Mouse (Mus musculus): Measurements from ENCODE around the gene Fbxo8. TPM values are rescaled to one million over a fixed set of nuclear protein-coding genes. Genes with fewer than 3 reads are reported as not detected.

The Fbxo8 gene
- polyA plus RNA-seq, 1 experiment: 17.6 TPM

DNA sequence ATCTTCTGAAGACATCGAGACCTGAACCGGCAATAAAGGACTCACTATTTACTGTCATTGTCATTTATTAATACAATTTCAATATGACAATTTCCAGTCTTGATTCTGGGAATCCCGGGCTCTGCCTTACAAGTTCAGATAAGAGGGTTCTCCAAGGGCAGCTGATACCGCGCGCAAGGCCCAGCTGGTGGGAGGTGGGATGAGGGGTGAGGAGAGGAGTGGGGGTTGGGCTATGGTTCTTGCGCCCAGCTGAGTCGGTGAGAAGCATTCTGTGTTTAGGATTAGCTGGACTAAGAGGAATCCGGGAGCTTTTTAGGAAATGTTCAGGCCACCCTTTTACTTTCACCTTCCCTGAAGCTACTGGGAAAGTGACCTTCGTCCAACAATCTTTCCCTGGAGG, 69.8 kb downstream of the Fbxo8 start:
- WGBS: 27% methylated on average over 10 of the region's 10 CpGs
- H3K4me3 ChIP-seq (replicated peaks; ENCODE audit: extremely low read depth, low read depth, low read length): no peak overlapping the region
- DNase-seq: no peak
- TF ChIP-seq CTCF (IDR thresholded peaks at IDR 0.05; ENCODE audit: insufficient read depth, low read length) (no peak), POLR2A (IDR thresholded peaks at IDR 0.05; ENCODE audit: borderline replicate concordance, extremely low read depth, low read depth, low read length) (no peak)
- no peaks in the 10 kb centered on the region for H3K4me1 ChIP-seq (ENCODE audit: control insufficient read depth, insufficient read depth, low read length)

DNA sequence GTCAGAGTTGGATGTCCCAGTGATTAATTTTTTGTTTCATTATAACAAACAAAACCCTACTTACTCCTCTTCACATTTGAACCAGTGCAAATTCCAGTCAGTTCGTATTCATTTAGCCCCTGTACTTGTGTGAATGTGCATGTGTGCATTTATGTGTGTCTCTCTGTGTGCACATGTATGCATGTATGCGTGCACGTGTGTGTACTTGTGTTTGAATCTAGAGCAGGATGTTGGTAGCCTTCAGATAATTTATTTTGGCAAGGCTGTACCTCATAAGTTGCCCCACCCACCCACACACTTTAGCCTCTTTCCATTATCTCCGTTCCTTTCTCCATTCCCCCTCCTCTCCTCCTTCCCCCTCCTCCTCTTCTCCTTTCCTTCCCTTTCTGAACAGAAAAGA, 70.2 kb downstream of the Fbxo8 start:
- DNase-seq: no peak
- Histone ChIP-seq H3K4me1 (ENCODE audit: control insufficient read depth, insufficient read depth, low read length) (no peaks in the 10 kb centered on the region), H3K4me3 (replicated peaks; ENCODE audit: extremely low read depth, low read depth, low read length) (no peak overlapping the region)
- no peak for TF ChIP-seq CTCF (IDR thresholded peaks at IDR 0.05; ENCODE audit: insufficient read depth, low read length)
- no peak for TF ChIP-seq POLR2A (IDR thresholded peaks at IDR 0.05; ENCODE audit: borderline replicate concordance, extremely low read depth, low read depth, low read length)
- WGBS: 32% methylated on average over 4 of the region's 4 CpGs

DNA sequence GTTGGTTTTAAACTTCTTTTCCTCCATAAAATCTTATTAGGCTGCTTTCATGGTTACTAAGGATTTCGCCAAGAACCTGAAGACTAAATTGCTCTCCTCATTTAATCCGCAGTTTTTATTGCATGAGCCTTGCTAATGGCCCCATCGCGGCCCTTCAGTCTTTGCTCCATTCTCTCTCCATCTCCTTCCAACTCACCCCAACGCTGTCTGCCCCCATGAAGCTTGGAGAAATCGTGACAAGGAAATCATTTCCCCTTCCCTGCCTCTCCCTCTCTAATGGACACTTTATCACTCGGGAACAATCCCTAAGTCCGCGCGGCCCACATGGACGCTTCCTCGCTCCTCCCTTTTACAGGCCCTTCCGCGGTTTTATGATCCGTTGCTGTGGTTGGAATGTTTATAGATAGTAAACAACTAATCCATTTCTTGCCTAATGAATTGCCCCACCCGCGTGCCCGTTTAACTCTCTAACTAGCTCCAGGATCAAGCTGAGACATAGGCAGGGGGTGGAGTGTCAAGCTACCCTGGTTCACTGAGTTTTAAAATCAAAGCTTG, 71.7 kb downstream of the Fbxo8 start:
- 11% methylated on average over 18 of the region's 18 CpGs for WGBS
- H3K4me1 ChIP-seq (ENCODE audit: control insufficient read depth, insufficient read depth, low read length): no peaks in the 10 kb centered on the region
- TF ChIP-seq CTCF (IDR thresholded peaks at IDR 0.05; ENCODE audit: insufficient read depth, low read length) (no peak), POLR2A (IDR thresholded peaks at IDR 0.05; ENCODE audit: borderline replicate concordance, extremely low read depth, low read depth, low read length) (no peak)
- DNase-seq: no peak
- H3K4me3 ChIP-seq (replicated peaks; ENCODE audit: extremely low read depth, low read depth, low read length): no peak overlapping the region

DNA sequence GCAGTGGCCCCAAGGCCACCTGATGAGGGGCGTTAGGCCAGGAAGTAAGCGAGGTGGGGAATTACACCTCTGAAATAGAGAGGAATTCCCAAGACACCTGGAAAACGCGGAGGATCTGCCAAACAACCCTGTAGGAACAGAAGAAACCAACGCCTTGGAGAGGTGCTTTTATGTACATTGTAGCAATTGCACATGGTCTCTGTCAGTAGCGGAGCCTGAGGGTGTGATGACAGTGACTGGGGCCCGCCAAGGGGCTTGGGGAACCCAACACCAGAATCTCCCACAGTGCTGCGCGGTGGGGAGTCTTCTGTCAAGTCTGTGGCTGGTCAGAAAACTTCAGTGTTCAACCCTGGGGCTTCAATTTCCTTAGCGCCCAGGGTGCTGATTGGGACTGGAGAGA, 72.5 kb downstream of the Fbxo8 start:
- H3K4me1 ChIP-seq (ENCODE audit: control insufficient read depth, insufficient read depth, low read length): no peaks in the 10 kb centered on the region
- TF ChIP-seq POLR2A (IDR thresholded peaks at IDR 0.05; ENCODE audit: borderline replicate concordance, extremely low read depth, low read depth, low read length) (no peak), CTCF (IDR thresholded peaks at IDR 0.05; ENCODE audit: insufficient read depth, low read length) (no peak)
- 22% methylated on average over 10 of the region's 10 CpGs for WGBS
- H3K4me3 ChIP-seq (replicated peaks; ENCODE audit: extremely low read depth, low read depth, low read length): no peak overlapping the region
- no peak for DNase-seq

DNA sequence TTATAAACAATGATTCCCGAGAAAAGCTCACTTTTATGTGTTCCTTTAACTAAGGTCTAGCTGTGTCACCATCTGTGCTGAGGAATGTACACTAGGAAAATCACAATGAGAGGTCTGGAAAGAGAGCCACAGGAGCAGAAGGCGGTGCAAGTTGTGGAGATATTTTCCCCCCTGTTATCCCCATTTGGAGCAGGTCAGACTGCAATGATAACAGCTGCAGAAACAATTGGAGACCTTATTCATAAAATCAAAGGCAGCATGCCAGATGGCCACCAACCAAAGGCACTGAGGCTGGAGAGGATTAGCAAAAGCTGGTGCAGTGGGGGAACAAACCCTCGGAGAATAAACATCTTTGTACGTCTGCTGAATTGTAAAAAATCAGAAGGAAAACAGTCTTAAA, 78.3 kb downstream of the Fbxo8 start:
- TF ChIP-seq POLR2A (IDR thresholded peaks at IDR 0.05; ENCODE audit: borderline replicate concordance, extremely low read depth, low read depth, low read length) (no peak), CTCF (IDR thresholded peaks at IDR 0.05; ENCODE audit: insufficient read depth, low read length) (no peak)
- Histone ChIP-seq H3K4me1 (ENCODE audit: control insufficient read depth, insufficient read depth, low read length) (no peaks in the 10 kb centered on the region), H3K4me3 (replicated peaks; ENCODE audit: extremely low read depth, low read depth, low read length) (no peak overlapping the region)
- WGBS: 40% methylated on average over 4 of the region's 4 CpGs
- DNase-seq: no peak

DNA sequence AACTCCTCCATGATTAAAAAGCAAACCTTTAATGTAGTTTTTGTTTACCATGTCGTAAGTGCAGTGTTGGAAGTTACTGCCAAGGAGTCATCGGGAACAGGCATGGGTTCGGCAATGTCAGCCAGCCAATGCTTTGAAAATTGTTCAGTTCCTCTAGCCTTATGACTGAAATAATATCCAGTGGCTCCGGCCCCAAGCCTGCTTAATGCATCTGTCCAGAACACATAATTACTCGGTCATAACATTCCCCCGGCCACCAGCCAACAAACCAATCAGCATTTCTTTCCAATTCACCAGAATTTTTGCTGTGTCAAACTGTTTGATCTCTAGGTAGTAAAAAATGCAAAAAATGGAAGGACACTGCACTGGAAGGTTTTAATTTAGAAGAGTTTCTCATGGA, 88.4 kb downstream of the Fbxo8 start:
- 59% methylated on average over 6 of the region's 6 CpGs for WGBS
- TF ChIP-seq POLR2A (IDR thresholded peaks at IDR 0.05; ENCODE audit: borderline replicate concordance, extremely low read depth, low read depth, low read length) (no peak), CTCF (IDR thresholded peaks at IDR 0.05; ENCODE audit: insufficient read depth, low read length) (no peak)
- no peaks in the 10 kb centered on the region for H3K4me1 ChIP-seq (ENCODE audit: control insufficient read depth, insufficient read depth, low read length)
- no peak overlapping the region for H3K4me3 ChIP-seq (replicated peaks; ENCODE audit: extremely low read depth, low read depth, low read length)
- no peak for DNase-seq

Other genes with a start within 250 kb of the Fbxo8 start
- 6.9 and 9.0 TPM in 2 replicates for gene Cep44, start within 50 bp of the Fbxo8 start, polyA plus RNA-seq (2012; rRNA removed)

Data from lung, adult 2 months (tissue).